Mouse (Mus musculus): Measurements from ENCODE around the gene Arhgef25. TPM values are rescaled to one million over a fixed set of nuclear protein-coding genes. Genes with fewer than 3 reads are reported as not detected.
A peak's percentile ranks its signal among the peaks of the same experiment; 100 is the strongest.

Arhgef25 gene
- polyA plus RNA-seq, 1 experiment from 2014 or later, result 37.2 TPM

- whole genome bisulfite sequencing, result 88% methylated on average over 8 of the region's 8 CpGs
- Histone ChIP-seq H3K4me2 (ENCODE audit: low read depth, severe bottlenecking) (no peak overlapping the region), H3K4me1 (ENCODE audit: control insufficient read depth, insufficient read depth, low read length) (no peaks in the 10 kb centered on the region), H3K27me3 (ENCODE audit: control insufficient read depth, insufficient read depth, low read length) (no peaks in the 10 kb centered on the region), H3K27ac (replicated peaks; ENCODE audit: low read depth, low read length) (no peak overlapping the region), H3K9me3 (ENCODE audit: control insufficient read depth, low read length) (no peaks in the 10 kb centered on the region), H3K9ac (ENCODE audit: low read length) (no peak overlapping the region), H3K4me3 (ENCODE audit: low read depth, low read length) (no peak overlapping the region), H3K36me3 (ENCODE audit: control insufficient read depth, insufficient read depth, low read length) (no peaks in the 10 kb centered on the region; the same call in 1 of the 2 replicates)
- DNase-seq (ENCODE audit: low spot score), result no peak
- ATAC-seq (ENCODE audit: insufficient number of reproducible peaks, low FRiP score, low TSS enrichment, low read depth), result no peak
These were observed 23.4 kb upstream of the Arhgef25 start for GRCm38 (mm10) chr10:127213272-127213671.

- H3K27ac ChIP-seq (replicated peaks; ENCODE audit: low read depth, low read length), result no peak within 1 kb of the TSS
These were observed 21.6 kb upstream of the Arhgef25 start, which contains the start of gene Pip4k2c for GRCm38 (mm10) chr10:127211414-127211854. TSS of gene Pip4k2c (minus strand) at chr10:127211585.

GRCm38 (mm10) chr10:127210961-127211405, 21.1 kb upstream of the Arhgef25 start:
- H3K4me1 ChIP-seq (ENCODE audit: control insufficient read depth, insufficient read depth, low read length), result no peaks in the 10 kb centered on the region
- peak overlapping the region; percentile 81 for H3K9ac ChIP-seq (ENCODE audit: low read length)
- DNase-seq (ENCODE audit: low spot score), result no peak
- no peaks in the 10 kb centered on the region for H3K9me3 ChIP-seq (ENCODE audit: control insufficient read depth, low read length)
- peaks cover 2% of the 10 kb centered on the region; the same call in 1 of the 2 replicates for H3K36me3 ChIP-seq (ENCODE audit: control insufficient read depth, insufficient read depth, low read length)
- peak; percentile 60 for ATAC-seq (ENCODE audit: insufficient number of reproducible peaks, low FRiP score, low TSS enrichment, low read depth)
- no peaks in the 10 kb centered on the region for H3K27me3 ChIP-seq (ENCODE audit: control insufficient read depth, insufficient read depth, low read length)
- H3K4me3 ChIP-seq (ENCODE audit: low read depth, low read length), result peak overlapping the region; percentile 94
- peak overlapping the region; percentile 93 for H3K4me2 ChIP-seq (ENCODE audit: low read depth, severe bottlenecking)
- WGBS, result 0% methylated on average over 25 of the region's 25 CpGs
- no peak overlapping the region for H3K27ac ChIP-seq (replicated peaks; ENCODE audit: low read depth, low read length)

More at GRCm38 (mm10) chr10:127211414-127211854, 21.6 kb upstream of the Arhgef25 start, which contains the start of gene Pip4k2c:
- peak; percentile 93 for DNase-seq (ENCODE audit: low spot score)
- H3K36me3 ChIP-seq (ENCODE audit: control insufficient read depth, insufficient read depth, low read length), result peaks cover 2% of the 10 kb centered on the region; the same call in 1 of the 2 replicates
- H3K4me2 ChIP-seq (ENCODE audit: low read depth, severe bottlenecking), result peak within 1 kb of the TSS; percentile 93
- H3K4me1 ChIP-seq (ENCODE audit: control insufficient read depth, insufficient read depth, low read length), result no peaks in the 10 kb centered on the region
- H3K27me3 ChIP-seq (ENCODE audit: control insufficient read depth, insufficient read depth, low read length), result no peaks in the 10 kb centered on the region
- 0% methylated on average over 47 of the region's 47 CpGs for WGBS
- H3K9me3 ChIP-seq (ENCODE audit: control insufficient read depth, low read length), result no peaks in the 10 kb centered on the region
- peak; percentile 99 for ATAC-seq (ENCODE audit: insufficient number of reproducible peaks, low FRiP score, low TSS enrichment, low read depth)
- peak within 1 kb of the TSS; percentile 94 for H3K4me3 ChIP-seq (ENCODE audit: low read depth, low read length)
- H3K9ac ChIP-seq (ENCODE audit: low read length), result peak within 1 kb of the TSS; percentile 81

- no peak overlapping the region for H3K9ac ChIP-seq (ENCODE audit: low read length)
- H3K4me3 ChIP-seq (ENCODE audit: low read depth, low read length), result peak overlapping the region; percentile 94
- WGBS, result 88% methylated on average over 13 of the region's 13 CpGs
These were observed 20.2 kb upstream of the Arhgef25 start for GRCm38 (mm10) chr10:127209928-127210570.

GRCm38 (mm10) chr10:127208921-127209320, 19.0 kb upstream of the Arhgef25 start:
- H3K36me3 ChIP-seq (ENCODE audit: control insufficient read depth, insufficient read depth, low read length), result peaks cover 3% of the 10 kb centered on the region; the same call in 1 of the 2 replicates
- no peak overlapping the region for H3K9ac ChIP-seq (ENCODE audit: low read length)
- H3K4me2 ChIP-seq (ENCODE audit: low read depth, severe bottlenecking), result no peak overlapping the region
- H3K4me1 ChIP-seq (ENCODE audit: control insufficient read depth, insufficient read depth, low read length), result no peaks in the 10 kb centered on the region
- 79% methylated on average over 4 of the region's 4 CpGs for WGBS
- H3K4me3 ChIP-seq (ENCODE audit: low read depth, low read length), result no peak overlapping the region
- no peaks in the 10 kb centered on the region for H3K27me3 ChIP-seq (ENCODE audit: control insufficient read depth, insufficient read depth, low read length)
- DNase-seq (ENCODE audit: low spot score) (no peak), ATAC-seq (ENCODE audit: insufficient number of reproducible peaks, low FRiP score, low TSS enrichment, low read depth) (no peak)
- H3K27ac ChIP-seq (replicated peaks; ENCODE audit: low read depth, low read length), result no peak overlapping the region
- no peaks in the 10 kb centered on the region for H3K9me3 ChIP-seq (ENCODE audit: control insufficient read depth, low read length)

More at GRCm38 (mm10) chr10:127209928-127210570, 20.2 kb upstream of the Arhgef25 start:
- Histone ChIP-seq H3K27ac (replicated peaks; ENCODE audit: low read depth, low read length) (no peak overlapping the region), H3K27me3 (ENCODE audit: control insufficient read depth, insufficient read depth, low read length) (no peaks in the 10 kb centered on the region), H3K4me2 (ENCODE audit: low read depth, severe bottlenecking) (peak overlapping the region; percentile 93; the same call in 1 of the 2 replicates), H3K4me1 (ENCODE audit: control insufficient read depth, insufficient read depth, low read length) (no peaks in the 10 kb centered on the region), H3K9me3 (ENCODE audit: control insufficient read depth, low read length) (no peaks in the 10 kb centered on the region), H3K36me3 (ENCODE audit: control insufficient read depth, insufficient read depth, low read length) (peaks cover 2% of the 10 kb centered on the region; the same call in 1 of the 2 replicates)
- DNase-seq (ENCODE audit: low spot score) (no peak), ATAC-seq (ENCODE audit: insufficient number of reproducible peaks, low FRiP score, low TSS enrichment, low read depth) (no peak)

GRCm38 (mm10) chr10:127205373-127205772, 15.5 kb upstream of the Arhgef25 start:
- DNase-seq (ENCODE audit: low spot score), result no peak
- H3K27ac ChIP-seq (replicated peaks; ENCODE audit: low read depth, low read length), result no peak overlapping the region

GRCm38 (mm10) chr10:127204589-127204988, 14.7 kb upstream of the Arhgef25 start:
- H3K36me3 ChIP-seq (ENCODE audit: control insufficient read depth, insufficient read depth, low read length), result peaks cover 16% of the 10 kb centered on the region
- WGBS, result 92% methylated on average over 5 of the region's 5 CpGs
- no peak overlapping the region for H3K27ac ChIP-seq (replicated peaks; ENCODE audit: low read depth, low read length)

More at GRCm38 (mm10) chr10:127205373-127205772, 15.5 kb upstream of the Arhgef25 start:
- Histone ChIP-seq H3K4me1 (ENCODE audit: control insufficient read depth, insufficient read depth, low read length) (no peaks in the 10 kb centered on the region), H3K4me3 (ENCODE audit: low read depth, low read length) (no peak overlapping the region), H3K4me2 (ENCODE audit: low read depth, severe bottlenecking) (no peak overlapping the region), H3K9me3 (ENCODE audit: control insufficient read depth, low read length) (no peaks in the 10 kb centered on the region), H3K9ac (ENCODE audit: low read length) (no peak overlapping the region), H3K36me3 (ENCODE audit: control insufficient read depth, insufficient read depth, low read length) (peaks cover 13% of the 10 kb centered on the region), H3K27me3 (ENCODE audit: control insufficient read depth, insufficient read depth, low read length) (no peaks in the 10 kb centered on the region)
- no peak for ATAC-seq (ENCODE audit: insufficient number of reproducible peaks, low FRiP score, low TSS enrichment, low read depth)
- 94% methylated on average over 10 of the region's 10 CpGs for WGBS

GRCm38 (mm10) chr10:127203106-127203505, 13.2 kb upstream of the Arhgef25 start:
- H3K9ac ChIP-seq (ENCODE audit: low read length), result no peak overlapping the region
- ATAC-seq (ENCODE audit: insufficient number of reproducible peaks, low FRiP score, low TSS enrichment, low read depth) (no peak), DNase-seq (ENCODE audit: low spot score) (no peak)
- no peaks in the 10 kb centered on the region for H3K4me1 ChIP-seq (ENCODE audit: control insufficient read depth, insufficient read depth, low read length)
- H3K27me3 ChIP-seq (ENCODE audit: control insufficient read depth, insufficient read depth, low read length), result no peaks in the 10 kb centered on the region
- 86% methylated on average over 3 of the region's 3 CpGs for WGBS
- no peaks in the 10 kb centered on the region for H3K9me3 ChIP-seq (ENCODE audit: control insufficient read depth, low read length)
- H3K36me3 ChIP-seq (ENCODE audit: control insufficient read depth, insufficient read depth, low read length), result peaks cover 23% of the 10 kb centered on the region
- H3K4me3 ChIP-seq (ENCODE audit: low read depth, low read length), result no peak overlapping the region
- no peak overlapping the region for H3K27ac ChIP-seq (replicated peaks; ENCODE audit: low read depth, low read length)
- no peak overlapping the region for H3K4me2 ChIP-seq (ENCODE audit: low read depth, severe bottlenecking)

More at GRCm38 (mm10) chr10:127204589-127204988, 14.7 kb upstream of the Arhgef25 start:
- ATAC-seq (ENCODE audit: insufficient number of reproducible peaks, low FRiP score, low TSS enrichment, low read depth), result no peak
- Histone ChIP-seq H3K27me3 (ENCODE audit: control insufficient read depth, insufficient read depth, low read length) (no peaks in the 10 kb centered on the region), H3K4me3 (ENCODE audit: low read depth, low read length) (no peak overlapping the region), H3K9ac (ENCODE audit: low read length) (no peak overlapping the region), H3K9me3 (ENCODE audit: control insufficient read depth, low read length) (no peaks in the 10 kb centered on the region), H3K4me1 (ENCODE audit: control insufficient read depth, insufficient read depth, low read length) (no peaks in the 10 kb centered on the region), H3K4me2 (ENCODE audit: low read depth, severe bottlenecking) (no peak overlapping the region)
- DNase-seq (ENCODE audit: low spot score), result no peak
